Mouse (Mus musculus): ENCODE data around the gene Smpdl3a.

DNA sequence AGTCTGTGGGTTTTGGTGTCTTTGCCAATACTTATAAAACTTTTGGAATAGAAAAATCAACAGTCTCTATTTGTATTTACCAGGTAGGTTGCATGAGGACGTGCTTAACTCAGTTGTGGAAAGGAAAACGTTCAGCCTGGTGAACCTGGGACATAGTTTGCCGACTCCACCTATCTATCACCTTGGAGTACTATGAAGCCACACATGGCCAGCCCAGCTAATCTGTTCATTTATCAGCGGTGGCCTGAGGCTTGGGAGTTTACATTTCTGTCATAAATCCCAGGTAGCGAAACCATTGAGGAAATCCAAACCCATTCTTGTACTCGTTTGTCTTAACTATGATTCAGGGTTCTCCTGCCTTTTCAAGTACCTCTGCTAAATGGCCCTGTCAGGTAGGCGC lies at the start of gene Smpdl3a:
- TF ChIP-seq CTCF (IDR thresholded peaks at IDR 0.05; ENCODE audit: low read depth) (no peak), EP300 (IDR thresholded peaks at IDR 0.05; ENCODE audit: low read depth) (no peak)
